Mouse (Mus musculus): Measurements from ENCODE around the gene Ccdc6. TPM values are rescaled to one million over a fixed set of nuclear protein-coding genes. Genes with fewer than 3 reads are reported as not detected.

Ccdc6 gene
- total RNA-seq, 2 experiments from 2014 or later: 10.3 to 11.9 TPM

DNA sequence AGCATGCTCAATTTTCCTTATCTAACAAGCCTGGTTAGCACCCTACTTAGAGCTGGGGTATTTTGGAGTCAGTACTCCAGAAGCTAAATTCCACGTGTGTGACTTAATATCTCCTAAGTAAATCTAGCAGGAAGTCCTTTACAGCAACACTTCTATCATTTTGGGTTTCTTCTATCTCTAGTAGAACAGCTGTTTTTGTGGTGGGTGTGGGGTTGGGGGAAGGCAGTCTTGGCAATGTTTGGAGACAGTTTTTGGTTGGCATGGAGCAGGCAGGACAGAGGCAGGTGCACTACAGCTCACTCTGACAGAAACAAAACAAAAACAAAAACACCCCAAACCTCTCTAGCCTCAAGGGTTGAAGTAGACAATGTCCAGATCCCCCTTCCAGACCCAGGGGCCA, 3.1 kb upstream of the Ccdc6 start:
- no peak for ATAC-seq (ENCODE audit: poor library complexity, severe bottlenecking)

GRCm38 (mm10) chr10:70095031-70095470, 1.9 kb upstream of the Ccdc6 start:
- ATAC-seq (ENCODE audit: poor library complexity, severe bottlenecking): peak; percentile 56

- ATAC-seq (ENCODE audit: poor library complexity, severe bottlenecking): no peak
Observed at GRCm38 (mm10) chr10:70095506-70096270, 1.2 kb upstream of the Ccdc6 start.

DNA sequence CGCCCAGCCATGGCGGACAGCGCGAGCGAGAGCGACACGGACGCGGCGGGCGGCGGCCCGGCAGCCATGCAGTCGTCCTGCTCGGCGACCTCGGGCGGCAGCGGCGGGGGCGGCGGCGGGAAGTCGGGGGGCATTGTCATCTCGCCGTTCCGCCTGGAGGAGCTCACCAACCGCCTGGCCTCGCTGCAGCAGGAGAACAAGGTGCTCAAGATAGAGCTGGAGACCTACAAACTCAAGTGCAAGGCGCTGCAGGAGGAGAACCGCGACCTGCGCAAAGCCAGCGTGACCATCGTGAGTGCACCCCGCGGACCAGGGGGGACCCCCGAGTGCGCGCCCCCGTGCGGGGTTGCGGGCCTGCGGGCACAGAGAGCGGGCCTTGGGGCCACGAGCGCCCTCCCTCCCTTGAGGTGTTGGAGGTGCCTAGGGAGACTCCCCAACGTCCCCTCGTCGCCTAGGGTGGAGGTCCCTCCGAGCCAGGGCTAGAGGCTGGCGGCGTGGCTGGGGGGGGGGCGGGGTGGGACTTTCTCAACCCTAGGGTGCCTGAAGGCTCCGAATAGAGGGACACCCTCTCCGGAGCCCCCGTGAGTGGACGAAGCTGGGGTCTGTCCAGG, 475 bp downstream of the Ccdc6 start:
- ATAC-seq (ENCODE audit: poor library complexity, severe bottlenecking): no peak

DNA sequence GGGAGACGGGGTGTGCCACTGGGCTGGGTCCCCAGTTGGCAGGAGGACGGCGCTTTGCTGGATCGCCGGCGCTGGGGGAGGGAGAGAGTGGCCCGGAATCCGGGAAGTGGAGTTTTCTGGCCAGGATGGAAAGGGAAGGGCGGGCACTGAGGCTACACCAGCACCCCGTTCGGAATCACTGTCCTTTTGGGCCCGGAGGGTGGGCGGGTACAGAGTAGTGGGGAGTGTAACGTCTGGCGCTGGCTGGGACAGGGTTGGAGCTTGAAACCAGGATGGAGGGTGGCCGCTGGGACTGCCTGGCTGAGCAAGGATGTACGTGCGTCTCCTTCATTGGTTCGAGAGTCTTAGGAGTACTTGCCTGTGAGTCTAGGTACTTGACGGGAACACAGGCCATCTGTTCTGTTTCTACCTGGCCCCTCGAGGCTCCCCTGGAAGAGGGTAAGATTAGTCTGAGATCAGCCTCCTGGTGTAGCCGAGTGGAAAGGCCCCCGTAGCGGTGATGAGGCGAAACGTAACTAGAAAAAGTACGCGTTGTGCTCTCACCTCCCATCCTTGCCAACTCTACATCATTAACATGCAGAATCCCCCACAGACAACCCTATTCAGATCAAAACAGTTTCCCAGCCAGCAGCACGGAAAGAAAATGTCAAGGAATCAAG, 1.1 kb downstream of the Ccdc6 start:
- ATAC-seq (ENCODE audit: poor library complexity, severe bottlenecking): peak; percentile 15; the same call in 1 of the 2 replicates

DNA sequence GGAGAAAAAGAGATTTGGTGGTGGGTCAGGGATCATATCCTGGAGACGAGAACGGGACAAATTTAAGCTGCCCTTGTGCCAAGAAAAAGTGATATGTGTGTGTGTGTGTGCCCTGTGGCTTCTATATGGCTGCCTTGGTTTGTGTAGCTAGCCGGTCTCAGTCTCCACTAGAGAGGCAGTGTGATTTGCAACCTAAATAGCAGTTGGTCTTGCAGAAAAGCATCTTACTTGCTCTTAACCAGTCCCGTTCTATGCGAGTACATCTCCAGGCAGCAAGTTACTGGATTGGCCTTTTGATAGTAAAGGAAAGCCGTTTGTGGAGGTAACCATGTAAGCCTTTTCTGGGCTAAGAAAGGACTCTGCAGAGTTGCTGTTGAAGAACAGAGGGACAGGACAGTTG, 1.7 kb downstream of the Ccdc6 start:
- no peak for ATAC-seq (ENCODE audit: poor library complexity, severe bottlenecking)

GRCm38 (mm10) chr10:70099052-70099451, 2.1 kb downstream of the Ccdc6 start:
- ATAC-seq (ENCODE audit: poor library complexity, severe bottlenecking): no peak

DNA sequence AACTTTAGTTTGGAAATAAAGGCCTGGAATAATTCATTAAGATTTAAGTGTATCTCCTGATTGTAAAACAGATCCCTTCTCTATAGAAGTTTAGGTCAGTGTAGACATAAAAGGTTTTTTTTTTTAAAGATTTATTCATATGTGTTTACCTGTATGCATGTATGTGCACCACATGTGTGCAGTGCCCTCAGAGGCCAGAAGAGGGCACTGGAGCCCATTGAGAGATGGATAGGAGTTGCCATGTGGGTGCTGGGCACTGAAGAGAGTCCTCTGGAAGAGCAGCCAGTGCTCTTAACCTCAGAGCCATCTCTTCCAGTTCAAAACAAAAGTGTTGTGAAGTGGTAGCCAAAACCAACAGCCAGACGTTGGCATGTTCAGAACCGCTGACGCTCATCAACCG, 5.2 kb downstream of the Ccdc6 start:
- no peak for ATAC-seq (ENCODE audit: poor library complexity, severe bottlenecking)

GRCm38 (mm10) chr10:70108016-70108415, 11.1 kb downstream of the Ccdc6 start:
- ATAC-seq (ENCODE audit: poor library complexity, severe bottlenecking): no peak

DNA sequence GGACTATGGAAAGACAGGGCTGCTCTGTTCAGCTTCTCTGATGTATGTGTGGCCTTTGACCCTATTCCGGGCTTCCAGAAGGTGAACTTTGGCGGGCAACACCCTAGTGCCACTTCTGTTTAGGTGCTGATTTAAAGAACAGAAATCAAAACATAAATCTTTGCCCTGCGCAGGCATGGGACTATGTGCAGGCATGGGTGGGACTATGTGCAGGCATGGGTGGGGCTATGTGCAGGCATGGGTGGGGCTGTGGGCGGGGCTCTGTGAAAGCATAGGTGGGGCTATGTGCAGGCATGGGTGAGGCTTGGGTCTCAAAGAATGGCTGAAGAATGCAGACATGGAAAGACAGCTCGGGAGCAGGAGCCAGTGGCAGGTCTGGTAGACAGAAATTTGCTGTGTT, 13.1 kb downstream of the Ccdc6 start:
- no peak for ATAC-seq (ENCODE audit: poor library complexity, severe bottlenecking)

DNA sequence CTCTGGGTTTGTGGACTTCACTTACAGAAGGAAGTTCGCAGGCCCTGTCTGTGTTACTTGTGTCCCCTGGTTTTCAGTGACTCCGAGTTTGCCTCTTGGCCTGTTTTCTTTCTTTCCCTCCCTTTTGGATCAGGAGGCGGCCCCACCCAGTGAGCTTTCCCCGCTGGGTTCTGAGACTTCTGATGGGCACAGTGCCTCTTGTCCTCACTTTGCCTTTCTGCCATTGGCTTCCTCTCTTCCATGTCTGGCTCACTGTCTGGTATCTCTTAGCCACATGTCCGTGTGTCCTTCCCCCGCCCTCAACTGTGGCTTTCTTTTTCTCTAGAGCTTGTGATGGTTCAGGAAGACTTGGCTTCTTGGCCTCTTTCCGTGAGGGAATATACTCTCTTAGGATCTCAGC, 13.9 kb downstream of the Ccdc6 start:
- no peak for ATAC-seq (ENCODE audit: poor library complexity, severe bottlenecking)

DNA sequence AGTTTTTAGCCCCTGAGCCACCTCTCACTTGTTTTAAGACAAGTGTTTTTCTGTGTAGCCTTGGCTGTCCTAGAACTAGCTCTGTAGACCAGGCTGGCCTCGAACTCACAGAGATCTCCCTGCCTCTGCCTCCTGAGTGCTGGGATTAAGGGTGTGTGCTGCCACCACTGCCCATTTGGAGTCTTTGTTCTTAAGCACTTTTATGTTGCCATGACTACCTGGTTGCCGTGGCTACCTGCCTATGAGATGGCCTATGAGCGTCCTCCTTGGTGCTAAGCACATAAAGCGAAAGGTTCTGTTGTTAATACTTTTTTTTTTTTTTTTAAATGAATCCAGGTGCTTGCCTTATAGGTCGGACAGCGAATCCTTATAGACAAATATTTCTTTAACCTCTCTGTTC, 14.7 kb downstream of the Ccdc6 start:
- ATAC-seq (ENCODE audit: poor library complexity, severe bottlenecking): no peak

- ATAC-seq (ENCODE audit: poor library complexity, severe bottlenecking): no peak
Observed at GRCm38 (mm10) chr10:70114048-70114635, 17.2 kb downstream of the Ccdc6 start.

GRCm38 (mm10) chr10:70116454-70116853, 19.5 kb downstream of the Ccdc6 start:
- no peak for ATAC-seq (ENCODE audit: poor library complexity, severe bottlenecking)

DNA sequence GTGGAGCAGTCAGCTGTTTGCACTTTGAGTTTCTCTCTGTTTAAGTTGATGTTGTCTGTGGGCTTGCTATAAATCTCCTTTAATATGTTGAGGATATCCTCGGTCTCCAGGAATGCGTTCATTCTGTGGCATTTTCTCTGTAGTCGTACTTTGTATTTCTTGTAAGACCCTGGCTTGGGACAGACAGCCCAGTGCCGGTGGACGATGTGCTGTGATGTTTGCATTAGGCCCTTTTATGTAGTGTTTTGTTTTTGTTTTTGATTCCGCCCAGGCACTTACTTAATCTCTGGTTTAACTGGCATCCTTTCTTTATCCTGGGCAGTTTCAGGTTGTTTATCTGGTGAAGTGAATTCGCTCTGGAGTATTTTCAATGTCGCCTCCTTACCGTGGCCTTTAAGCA, 22.5 kb downstream of the Ccdc6 start:
- no peak for ATAC-seq (ENCODE audit: poor library complexity, severe bottlenecking)

GRCm38 (mm10) chr10:70119851-70120370, 23.0 kb downstream of the Ccdc6 start:
- ATAC-seq (ENCODE audit: poor library complexity, severe bottlenecking): peak; percentile 27; the same call in 1 of the 2 replicates

GRCm38 (mm10) chr10:70120671-70121405, 23.9 kb downstream of the Ccdc6 start:
- ATAC-seq (ENCODE audit: poor library complexity, severe bottlenecking): no peak

DNA sequence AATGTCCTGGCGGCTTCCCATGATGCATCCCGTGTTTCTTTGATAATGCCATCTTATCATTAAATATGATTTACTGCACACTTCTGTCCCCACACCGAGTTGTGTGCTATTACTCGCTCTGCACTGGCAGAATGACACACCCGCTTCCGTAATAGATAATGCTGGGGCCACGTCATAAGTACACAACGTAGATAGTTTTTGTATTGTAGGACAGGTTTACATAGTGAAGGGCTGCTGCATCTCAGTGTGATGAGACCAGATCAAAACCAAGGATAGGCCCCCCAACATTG, 24.4 kb downstream of the Ccdc6 start:
- ATAC-seq (ENCODE audit: poor library complexity, severe bottlenecking): no peak

- ATAC-seq (ENCODE audit: poor library complexity, severe bottlenecking): no peak
Observed at GRCm38 (mm10) chr10:70123454-70123853, 26.5 kb downstream of the Ccdc6 start.

DNA sequence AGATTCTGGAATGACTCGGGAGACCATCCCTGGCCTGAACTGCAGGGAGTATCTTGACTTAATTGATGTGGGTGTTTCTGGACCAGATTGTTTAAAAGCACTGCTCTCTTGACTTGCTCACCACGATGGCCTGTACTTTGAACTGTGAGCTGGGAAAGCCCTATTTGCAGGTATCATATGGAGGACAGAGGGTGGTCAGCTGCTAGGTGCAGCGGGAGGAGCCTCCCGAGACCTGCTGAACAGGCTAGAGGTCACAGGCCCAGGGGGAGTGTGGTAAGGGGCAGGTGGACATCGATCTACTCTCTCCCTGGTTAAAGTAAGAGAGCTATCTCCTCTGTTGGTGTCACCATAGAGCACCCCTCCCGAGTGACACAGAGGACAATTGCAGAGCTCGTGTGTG, 28.6 kb downstream of the Ccdc6 start:
- ATAC-seq (ENCODE audit: poor library complexity, severe bottlenecking): no peak

- no peak for ATAC-seq (ENCODE audit: poor library complexity, severe bottlenecking)
Observed at GRCm38 (mm10) chr10:70127273-70127672, 30.4 kb downstream of the Ccdc6 start.
